7 mouse cellular contexts compared by ENCODE assay signal in the genomic region with DNA sequence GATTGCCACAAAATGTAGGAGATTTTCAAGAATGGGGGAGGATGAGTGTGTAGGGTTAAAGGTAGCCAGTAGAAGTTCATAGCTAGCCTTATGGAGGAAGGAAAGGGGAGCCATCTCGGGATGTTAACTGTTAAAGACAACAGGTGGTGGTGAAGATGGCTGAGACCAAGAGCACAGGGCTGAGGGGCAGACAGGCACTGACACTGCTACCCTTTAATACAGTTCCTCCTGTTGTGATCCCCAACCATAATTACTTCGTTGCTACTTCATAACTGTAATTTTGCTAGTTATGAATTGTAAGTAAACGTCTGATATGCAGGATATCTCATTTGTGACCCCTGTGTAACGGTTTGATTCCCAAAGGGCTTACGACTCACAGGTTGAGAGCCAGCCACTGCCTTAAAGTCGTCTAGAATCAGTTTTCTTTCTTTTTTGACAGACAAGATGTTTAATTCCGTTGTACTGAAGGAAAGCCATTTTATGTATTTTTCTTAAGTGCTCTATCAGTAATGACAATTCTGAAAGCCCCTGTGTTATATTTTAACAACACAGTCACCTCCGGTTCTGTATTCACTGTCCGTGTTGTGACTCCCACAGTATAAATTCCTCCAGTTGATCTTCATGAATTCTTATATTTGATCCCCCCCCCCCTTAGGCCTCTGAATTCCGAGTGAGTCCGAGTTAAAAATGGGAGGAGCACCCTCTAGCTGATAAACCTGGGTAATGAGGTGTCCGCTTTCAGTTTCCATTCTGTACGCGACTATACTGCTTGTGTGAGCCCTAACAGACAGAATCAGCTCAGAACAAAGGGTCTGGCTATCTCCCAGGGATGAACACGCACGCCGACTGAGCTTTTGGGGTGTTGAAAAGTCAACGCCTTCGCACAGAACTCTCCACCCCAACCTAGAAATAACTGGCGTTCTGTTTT. TPM values are rescaled to one million over a fixed set of nuclear protein-coding genes. Genes with fewer than 3 reads are reported as not detected.
DNase-seq lines count a peak whose midpoint lies in the region; ATAC-seq and TF ChIP-seq lines count a peak whose summit lies in the region.

No protein-coding gene starts in this region.

- H3K27ac ChIP-seq in lung, embryonic 16.5 days (ENCODE audit: low read length) = peak overlapping the region; percentile 99
- peak overlapping the region; percentile 95 for H3K27ac ChIP-seq in cortical plate, adult 2 months (ENCODE audit: insufficient read depth, low read length)
- H3K27ac ChIP-seq in hindbrain, embryonic 15.5 days (replicated peaks) = peak overlapping the region; percentile 99
- peak overlapping the region; percentile 99 for H3K27ac ChIP-seq in midbrain, embryonic 10.5 days (replicated peaks)

- ATAC-seq in lung, embryonic 16.5 days (ENCODE audit: low read depth) = peak; percentile 24
- peak; percentile 58 for ATAC-seq in hindbrain, embryonic 15.5 days (ENCODE audit: low FRiP score, low read depth)

- H3K4me2 ChIP-seq in lung, embryonic 16.5 days (ENCODE audit: low read depth, low read length) = peak overlapping the region; percentile 91
- peak overlapping the region; percentile 98 for H3K4me2 ChIP-seq in hindbrain, embryonic 15.5 days

- no peak for TF ChIP-seq POLR2A in cortical plate, adult 2 months (IDR thresholded peaks at IDR 0.05; ENCODE audit: extremely low read depth, insufficient read depth, low read length)

- no peak for DNase-seq in lung, postnatal 10 days
- DNase-seq in midbrain, embryonic 10.5 days (ENCODE audit: low spot score) = no peak
- no peak for DNase-seq in ovary, postnatal 36 days (ENCODE audit: low spot score)
- no peak for DNase-seq in left cerebral cortex, postnatal 14 days (ENCODE audit: low spot score in 2 of 2)

- no peak for TF ChIP-seq CTCF in cortical plate, adult 2 months (IDR thresholded peaks at IDR 0.05; ENCODE audit: extremely low read depth, insufficient read depth, low read length)

- peaks cover 21% of the 10 kb centered on the region for H3K36me3 ChIP-seq in lung, embryonic 16.5 days (ENCODE audit: control insufficient read depth, insufficient read depth, low read length)
- H3K36me3 ChIP-seq in hindbrain, embryonic 15.5 days = peaks cover 24% of the 10 kb centered on the region
- peaks cover 34% of the 10 kb centered on the region for H3K36me3 ChIP-seq in midbrain, embryonic 10.5 days

- WGBS in lung, embryonic 16.5 days = 11% methylated on average over 20 of the region's 20 CpGs
- 17% methylated on average over 20 of the region's 20 CpGs for WGBS in hindbrain, embryonic 15.5 days
- 25% methylated on average over 20 of the region's 20 CpGs for WGBS in midbrain, embryonic 10.5 days

- no peaks in the 10 kb centered on the region for H3K27me3 ChIP-seq in lung, embryonic 16.5 days (ENCODE audit: control insufficient read depth, insufficient read depth, low read depth, low read length)
- H3K27me3 ChIP-seq in hindbrain, embryonic 15.5 days = no peaks in the 10 kb centered on the region
- H3K27me3 ChIP-seq in midbrain, embryonic 10.5 days (ENCODE audit: low read depth, poor library complexity, severe bottlenecking) = no peaks in the 10 kb centered on the region

- H3K4me1 ChIP-seq in lung, embryonic 16.5 days (replicated peaks; ENCODE audit: control insufficient read depth, insufficient read depth, low read length) = peaks cover 17% of the 10 kb centered on the region
- H3K4me1 ChIP-seq in cortical plate, adult 2 months (ENCODE audit: control insufficient read depth, insufficient read depth, low read length) = peaks cover 6% of the 10 kb centered on the region
- peaks cover 27% of the 10 kb centered on the region for H3K4me1 ChIP-seq in hindbrain, embryonic 15.5 days (replicated peaks)
- peaks cover 33% of the 10 kb centered on the region for H3K4me1 ChIP-seq in midbrain, embryonic 10.5 days

- intact Hi-C loops in left cerebral cortex, postnatal 14 days (cut with DNase I) = loop anchor here (2.0 kb wide), 1 partner anchor 81 kb away; the partner anchor contains the start of gene Pola2

- no peaks in the 10 kb centered on the region for H3K9me3 ChIP-seq in lung, embryonic 16.5 days (ENCODE audit: control insufficient read depth, low read length)
- no peaks in the 10 kb centered on the region for H3K9me3 ChIP-seq in hindbrain, embryonic 15.5 days
- H3K9me3 ChIP-seq in midbrain, embryonic 10.5 days (replicated peaks) = no peaks in the 10 kb centered on the region

- peak overlapping the region; percentile 95 for H3K4me3 ChIP-seq in lung, embryonic 16.5 days (ENCODE audit: low read length)
- peak overlapping the region; percentile 81 for H3K4me3 ChIP-seq in cortical plate, adult 2 months (ENCODE audit: insufficient read depth, low read length)
- peak overlapping the region; percentile 99 for H3K4me3 ChIP-seq in hindbrain, embryonic 15.5 days
- peak overlapping the region; percentile 97 for H3K4me3 ChIP-seq in midbrain, embryonic 10.5 days

- H3K9ac ChIP-seq in lung, embryonic 16.5 days (ENCODE audit: low read length) = peak overlapping the region; percentile 86
- H3K9ac ChIP-seq in hindbrain, embryonic 15.5 days = peak overlapping the region; percentile 75

RNA-seq across cellular contexts. Expression of gene Syvn1, which starts 0.7 kb away (rescaled TPM):
- polyA plus RNA-seq in lung, embryonic 16.5 days (2015; fragmentation: Nextera tagmentation; extraction: Ambion mirVana) = 27.7 and 31.7 TPM in 2 replicates
- 25.4 and 27.5 TPM in 2 replicates for polyA plus RNA-seq in cortical plate, adult 2 months (2012; rRNA removed)
- polyA plus RNA-seq in hindbrain, embryonic 15.5 days (2015; fragmentation: Nextera tagmentation; extraction: Ambion mirVana) = 32.9 and 39.8 TPM in 2 replicates
- 35.0 and 35.8 TPM in 2 replicates for polyA plus RNA-seq in midbrain, embryonic 10.5 days (2016; fragmentation: Nextera tagmentation; extraction: Ambion mirVana)
- total RNA-seq in left cerebral cortex, postnatal 14 days (2021) = 10 to 100 TPM; 41.2 to 44.4 TPM

RNA-seq across cellular contexts. Expression of gene Mrpl49, which starts 12.0 kb away (rescaled TPM):
- polyA plus RNA-seq in lung, embryonic 16.5 days (2015; fragmentation: Nextera tagmentation; extraction: Ambion mirVana) = 72.9 and 74.6 TPM in 2 replicates
- 41.4 and 44.4 TPM in 2 replicates for polyA plus RNA-seq in cortical plate, adult 2 months (2012; rRNA removed)
- polyA plus RNA-seq in hindbrain, embryonic 15.5 days (2015; fragmentation: Nextera tagmentation; extraction: Ambion mirVana) = 62.3 and 64.4 TPM in 2 replicates
- 85.3 and 88.4 TPM in 2 replicates for polyA plus RNA-seq in midbrain, embryonic 10.5 days (2016; fragmentation: Nextera tagmentation; extraction: Ambion mirVana)
- total RNA-seq in left cerebral cortex, postnatal 14 days (2021) = 10 to 100 TPM; 49.8 to 54.3 TPM

RNA-seq across cellular contexts. Expression of gene Fau, which starts 12.0 kb away (rescaled TPM):
- 757 and 774 TPM in 2 replicates for polyA plus RNA-seq in lung, embryonic 16.5 days (2015; fragmentation: Nextera tagmentation; extraction: Ambion mirVana)
- 920 and 922 TPM in 2 replicates for polyA plus RNA-seq in cortical plate, adult 2 months (2012; rRNA removed)
- polyA plus RNA-seq in hindbrain, embryonic 15.5 days (2015; fragmentation: Nextera tagmentation; extraction: Ambion mirVana) = 503 and 507 TPM in 2 replicates
- polyA plus RNA-seq in midbrain, embryonic 10.5 days (2016; fragmentation: Nextera tagmentation; extraction: Ambion mirVana) = 711 and 835 TPM in 2 replicates
- 100 to 1,000 TPM; 597 to 658 TPM for total RNA-seq in left cerebral cortex, postnatal 14 days (2021)

RNA-seq across cellular contexts. Expression of gene Znhit2, which starts 15.4 kb away (rescaled TPM):
- 26.2 and 28.6 TPM in 2 replicates for polyA plus RNA-seq in lung, embryonic 16.5 days (2015; fragmentation: Nextera tagmentation; extraction: Ambion mirVana)
- polyA plus RNA-seq in cortical plate, adult 2 months (2012; rRNA removed) = 58.0 and 58.9 TPM in 2 replicates
- polyA plus RNA-seq in hindbrain, embryonic 15.5 days (2015; fragmentation: Nextera tagmentation; extraction: Ambion mirVana) = 33.0 and 34.8 TPM in 2 replicates
- 36.6 and 37.2 TPM in 2 replicates for polyA plus RNA-seq in midbrain, embryonic 10.5 days (2016; fragmentation: Nextera tagmentation; extraction: Ambion mirVana)
- 10 to 100 TPM; 39.4 to 41.7 TPM for total RNA-seq in left cerebral cortex, postnatal 14 days (2021)

RNA-seq across cellular contexts. Expression of gene Tm7sf2, which starts 22.5 kb away (rescaled TPM):
- 12.1 and 19.6 TPM in 2 replicates for polyA plus RNA-seq in lung, embryonic 16.5 days (2015; fragmentation: Nextera tagmentation; extraction: Ambion mirVana)
- 59.3 and 60.1 TPM in 2 replicates for polyA plus RNA-seq in cortical plate, adult 2 months (2012; rRNA removed)
- polyA plus RNA-seq in hindbrain, embryonic 15.5 days (2015; fragmentation: Nextera tagmentation; extraction: Ambion mirVana) = 58.6 and 60.1 TPM in 2 replicates
- 37.3 and 41.9 TPM in 2 replicates for polyA plus RNA-seq in midbrain, embryonic 10.5 days (2016; fragmentation: Nextera tagmentation; extraction: Ambion mirVana)
- total RNA-seq in left cerebral cortex, postnatal 14 days (2021) = 10 to 100 TPM; 41.3 to 46.1 TPM
